Mouse (Mus musculus) layer of hippocampus, adult 8-10 months (tissue): ENCODE measurements around the gene Mdfi. TPM values are rescaled to one million over a fixed set of nuclear protein-coding genes. Genes with fewer than 3 reads are reported as not detected.

Experiments used
- DNase-seq, 2 experiments: peaks; one replicate each; pipeline ENCODE4 v3.0.0; 2022; ENCODE audit warnings: low spot score in 2 of 2
- total RNA-seq, 4 experiments: library from RNA; stranded (reverse); gene quantifications; 2 replicates each; pipeline ENCODE4 v1.2.4; 2022

The Mdfi gene
- total RNA-seq, 4 experiments from 2014 or later: 0.37 to 2.1 (median 0.91) TPM

DNA sequence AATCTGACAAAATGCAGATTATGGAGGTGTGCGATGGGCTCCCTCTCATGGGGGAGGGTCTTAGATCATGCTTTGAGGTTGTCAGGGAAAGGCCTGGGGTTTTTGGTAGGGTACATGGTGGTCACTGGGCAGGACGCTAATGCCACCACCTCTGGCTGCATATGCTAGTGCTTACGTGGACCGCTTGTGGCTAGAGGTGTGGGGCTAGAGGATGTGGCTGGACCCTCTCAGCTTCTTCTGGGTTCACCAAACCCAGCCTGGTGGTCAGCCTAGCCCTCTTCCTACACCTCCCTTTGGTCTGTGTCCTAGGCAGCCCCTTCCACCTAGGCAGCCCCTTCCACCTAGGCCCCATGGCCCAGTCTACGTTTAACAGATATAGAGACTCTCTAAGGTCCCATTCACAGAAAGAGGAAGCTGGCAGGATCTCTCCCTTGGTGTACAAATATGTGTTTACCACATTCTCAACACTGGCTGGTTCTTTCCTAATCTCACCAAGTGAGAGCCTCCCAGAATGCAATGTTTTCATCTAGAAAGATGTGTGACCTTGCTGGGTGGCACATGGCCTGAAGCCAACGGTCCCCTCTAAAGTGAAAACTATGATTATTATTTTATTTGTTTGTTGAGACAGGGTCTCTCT, 68.0 kb downstream of the Mdfi start:
- DNase-seq: no peak

DNA sequence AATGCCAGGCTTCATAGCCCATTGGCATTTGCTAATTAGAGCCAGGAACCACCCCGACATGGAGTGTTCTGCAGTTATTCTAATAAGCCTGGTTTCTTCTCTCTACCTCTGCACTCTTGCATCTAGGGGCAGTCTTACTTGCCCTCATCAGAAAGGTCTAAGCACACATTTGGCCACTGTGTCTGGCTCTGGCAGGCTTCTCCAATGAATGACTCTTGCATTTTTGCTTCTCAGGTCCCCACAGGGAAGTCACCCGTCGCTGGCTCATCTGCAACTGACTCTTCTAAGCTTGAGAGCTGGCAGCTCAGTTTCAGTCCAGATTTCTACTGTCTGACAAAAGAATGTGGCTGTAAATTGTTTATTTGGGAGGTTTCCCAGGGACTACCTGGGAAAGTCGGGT, 68.5 kb downstream of the Mdfi start:
- no peak for DNase-seq

Other genes starting within 250 kb of the Mdfi start
- 10 to 100 TPM; 16.9 to 18.6 (median 17.8) TPM for gene Bysl, start 223.2 kb downstream of the Mdfi start, total RNA-seq
- 10 to 100 TPM; 31.1 to 40.3 (median 33.1) TPM for gene Med20, start 223.1 kb downstream of the Mdfi start, total RNA-seq
- 1 to 10 TPM; 4.9 to 8.9 (median 7.0) TPM for gene Gm20517, start 223.1 kb downstream of the Mdfi start, total RNA-seq
- 10 to 100 TPM in 3 of 4 experiments, 1 to 10 TPM in 1; 8.1 to 11.5 (median 10.8) TPM for gene Usp49, start 204.0 kb downstream of the Mdfi start, total RNA-seq
- gene Tomm6, start 146.3 kb downstream of the Mdfi start, total RNA-seq: 100 to 1,000 TPM; 170 to 219 (median 199) TPM
- 10 to 100 TPM; 28.6 to 36.7 (median 31.2) TPM for gene Frs3, start 145.7 kb downstream of the Mdfi start, total RNA-seq
- 1 to 10 TPM; 3.3 to 4.3 (median 3.6) TPM for gene Gm21981, start 140.2 kb downstream of the Mdfi start, total RNA-seq
- 1 to 10 TPM; 2.9 to 3.7 (median 3.2) TPM for gene Prickle4, start 140.0 kb downstream of the Mdfi start, total RNA-seq
- gene Pgc, start 107.8 kb downstream of the Mdfi start, total RNA-seq: not detected
- gene Tfeb, start 97.7 kb downstream of the Mdfi start, total RNA-seq: 10 to 100 TPM; 13.4 to 18.5 (median 17.6) TPM
- 10 to 100 TPM; 44.5 to 52.4 (median 49.1) TPM for gene Foxp4, start 90.0 kb upstream of the Mdfi start, total RNA-seq
- gene 1700122O11Rik, start 203.6 kb upstream of the Mdfi start, total RNA-seq: not detected